Mouse (Mus musculus) megakaryocyte, embryonic 14.5 days (primary cell): Measurements from ENCODE around the gene Lfng.

Experiments
- FLI1 ChIP-seq: IDR thresholded peaks from 2 replicates; pipeline ENCODE4 v1.6.1; 2012; ENCODE audit warnings: low read length, inconsistent platforms, mixed read lengths
- GATA1 ChIP-seq: IDR thresholded peaks from 3 replicates; pipeline ENCODE4 v1.6.1; 2012; ENCODE audit warnings: mixed read lengths, low read length, inconsistent platforms, borderline replicate concordance

DNA sequence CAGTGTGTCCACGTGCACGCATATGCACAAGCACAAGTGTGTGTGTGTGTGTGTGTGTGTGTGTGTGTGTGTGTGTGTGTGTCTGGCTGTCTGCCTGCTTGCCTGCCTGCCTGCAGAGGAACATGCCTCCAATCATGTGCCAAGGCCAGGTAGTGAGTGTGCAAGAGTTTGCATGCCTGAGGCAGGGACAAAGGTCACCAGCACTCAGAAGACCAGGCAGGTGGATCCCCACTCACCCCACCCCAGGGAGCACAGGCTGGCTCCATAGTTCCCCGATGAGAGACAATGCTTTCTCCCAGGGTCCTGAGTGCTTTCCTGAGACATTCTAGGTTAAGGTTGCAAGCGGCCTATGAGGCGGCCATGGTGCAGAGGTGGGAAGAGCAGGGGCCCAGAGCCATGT is 17.1 kb downstream of the Lfng start:
- no peak for TF ChIP-seq GATA1
- TF ChIP-seq FLI1 = no peak
